In the genomic region with DNA sequence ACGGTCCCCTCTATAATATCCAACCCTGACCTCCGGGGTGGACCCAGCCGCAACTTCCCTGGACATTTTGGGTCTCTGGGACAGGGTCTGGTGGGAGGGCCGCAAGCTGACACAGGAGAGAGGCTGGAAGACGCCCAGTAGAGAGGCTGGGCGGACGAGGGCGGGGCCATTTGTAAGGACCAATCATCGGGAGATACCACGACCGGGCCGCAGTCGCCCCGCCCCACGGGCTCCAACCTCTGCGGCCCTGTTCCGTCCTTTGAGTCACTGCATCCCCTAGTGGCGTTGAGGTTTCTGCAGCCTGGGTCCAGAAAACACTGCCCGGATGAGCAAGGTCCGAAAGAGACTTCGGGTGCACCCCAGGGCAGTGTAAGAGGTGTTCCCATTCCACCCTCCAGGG, we compare ENCODE assay signal across 9 mouse cellular contexts. TPM values are rescaled to one million over a fixed set of nuclear protein-coding genes. Genes with fewer than 3 reads are reported as not detected.
A peak's percentile ranks its signal among the peaks of the same experiment; 100 is the strongest.
DNase-seq lines count a peak whose midpoint lies in the region; ATAC-seq and TF ChIP-seq lines count a peak whose summit lies in the region.
"Had no signal": no experiment of that assay in that cellular context is flagged by ENCODE, and none has a peak within 500 bp of the region (broad histone marks: within the 10 kb centered on the region; RNA-seq: fewer than 3 reads in every experiment).

No protein-coding gene starts in this region.

- H3K9ac ChIP-seq in hindbrain, embryonic 15.5 days, result no peak overlapping the region
- H3K9ac ChIP-seq in limb, embryonic 14.5 days (ENCODE audit: low read depth, low read length, severe bottlenecking), result no peak overlapping the region
- H3K9ac ChIP-seq in midbrain, embryonic 15.5 days, result peak overlapping the region; percentile 38; the same call in 1 of the 2 replicates

- WGBS in hindbrain, embryonic 15.5 days, result 0% methylated on average over 21 of the region's 21 CpGs
- under 1% methylated on average over 21 of the region's 21 CpGs for WGBS in limb, embryonic 14.5 days
- under 1% methylated on average over 21 of the region's 21 CpGs for WGBS in midbrain, embryonic 15.5 days

- H3K27ac ChIP-seq in hindbrain, embryonic 15.5 days (replicated peaks), result no peak overlapping the region
- H3K27ac ChIP-seq in limb, embryonic 14.5 days (replicated peaks; ENCODE audit: low read depth, low read length), result no peak overlapping the region
- peak overlapping the region; percentile 81; the same call in 1 of the 2 replicates for H3K27ac ChIP-seq in midbrain, embryonic 15.5 days

- H3K36me3 ChIP-seq in hindbrain, embryonic 15.5 days, result no peaks in the 10 kb centered on the region
- no peaks in the 10 kb centered on the region for H3K36me3 ChIP-seq in limb, embryonic 14.5 days (ENCODE audit: control insufficient read depth, insufficient read depth, low read length)
- H3K36me3 ChIP-seq in midbrain, embryonic 15.5 days (replicated peaks), result no peaks in the 10 kb centered on the region
- H3K36me3 ChIP-seq in splenic B cell, adult 2 months (ENCODE audit: control insufficient read depth, insufficient read depth, low read length, poor library complexity, severe bottlenecking), result no peaks in the 10 kb centered on the region

- peak; percentile 92 for ATAC-seq in hindbrain, embryonic 15.5 days (ENCODE audit: low FRiP score, low read depth)
- peak; percentile 90 for ATAC-seq in limb, embryonic 14.5 days (ENCODE audit: low FRiP score, low read depth)
- peak; percentile 91 for ATAC-seq in midbrain, embryonic 15.5 days (replicated peaks)

- H3K9me3 ChIP-seq in hindbrain, embryonic 15.5 days, result no peaks in the 10 kb centered on the region
- no peaks in the 10 kb centered on the region for H3K9me3 ChIP-seq in limb, embryonic 14.5 days (ENCODE audit: control insufficient read depth, low read length)
- H3K9me3 ChIP-seq in midbrain, embryonic 15.5 days, result no peaks in the 10 kb centered on the region

- DNase-seq in right cerebral cortex, postnatal 10 days (ENCODE audit: low spot score in 2 of 2), result peak; percentile 81 to 82
- no peak for DNase-seq in right cerebral cortex, adult 18-20 months
- peak; percentile 48 to 51 for DNase-seq in cerebellum, postnatal 36 days
- DNase-seq in gastrocnemius, adult 18-20 months (ENCODE audit: low spot score), result peak; percentile 86
- DNase-seq in limb, embryonic 14.5 days (ENCODE audit: low spot score), result peak; percentile 95
- peak; percentile 89 for DNase-seq in splenic B cell, adult 2 months (ENCODE audit: low read depth, low spot score)

- peaks cover 31% of the 10 kb centered on the region for H3K27me3 ChIP-seq in hindbrain, embryonic 15.5 days
- peaks cover 84% of the 10 kb centered on the region for H3K27me3 ChIP-seq in limb, embryonic 14.5 days (ENCODE audit: control insufficient read depth, insufficient read depth, low read length)
- peaks cover 40% of the 10 kb centered on the region for H3K27me3 ChIP-seq in midbrain, embryonic 15.5 days (replicated peaks)
- H3K27me3 ChIP-seq in splenic B cell, adult 2 months (ENCODE audit: control insufficient read depth, insufficient read depth, low read length, poor library complexity, severe bottlenecking), result peaks cover 13% of the 10 kb centered on the region

- peak overlapping the region; percentile 62 for H3K4me2 ChIP-seq in hindbrain, embryonic 15.5 days
- H3K4me2 ChIP-seq in limb, embryonic 14.5 days (replicated peaks; ENCODE audit: low read depth, low read length, severe bottlenecking), result peak overlapping the region; percentile 77
- peak overlapping the region; percentile 67 for H3K4me2 ChIP-seq in midbrain, embryonic 15.5 days

- TF ChIP-seq POLR2A in limb, embryonic 14.5 days (IDR thresholded peaks at IDR 0.05; ENCODE audit: borderline replicate concordance, extremely low read depth, insufficient read depth, insufficient read length), result no peak

- peaks cover 36% of the 10 kb centered on the region for H3K4me1 ChIP-seq in hindbrain, embryonic 15.5 days (replicated peaks)
- peaks cover 17% of the 10 kb centered on the region for H3K4me1 ChIP-seq in limb, embryonic 14.5 days (ENCODE audit: control insufficient read depth, insufficient read depth, low read length)
- H3K4me1 ChIP-seq in midbrain, embryonic 15.5 days, result peaks cover 32% of the 10 kb centered on the region

- H3K4me3 ChIP-seq in hindbrain, embryonic 15.5 days, result peak overlapping the region; percentile 35
- H3K4me3 ChIP-seq in limb, embryonic 14.5 days (replicated peaks; ENCODE audit: low read length), result peak overlapping the region; percentile 41
- peak overlapping the region; percentile 43 for H3K4me3 ChIP-seq in midbrain, embryonic 15.5 days

RNA-seq across cellular contexts. Expression of gene 4930412O13Rik, which starts 1.6 kb away (rescaled TPM):
- not detected for total RNA-seq in gastrocnemius, adult 18-20 months (2021)
- polyA plus RNA-seq in hindbrain, embryonic 15.5 days (2015; fragmentation: Nextera tagmentation; extraction: Ambion mirVana), result 0.45 and 0.48 TPM in 2 replicates
- 0.38 and 0.64 TPM in 2 replicates for polyA plus RNA-seq in limb, embryonic 14.5 days (2012; rRNA removed)
- not detected in 2 replicates for polyA plus RNA-seq in limb, embryonic 14.5 days (2014; fragmentation: Nextera tagmentation; extraction: Ambion mirVana)
- 1.3 and 2.2 TPM in 2 replicates for polyA plus RNA-seq in midbrain, embryonic 15.5 days (2015; fragmentation: Nextera tagmentation; extraction: Ambion mirVana)
- polyA plus RNA-seq: frontal cortex, adult 2 months had no signal

RNA-seq across cellular contexts. Expression of gene 9230102O04Rik, which starts 9.8 kb away (rescaled TPM):
- not detected for total RNA-seq in gastrocnemius, adult 18-20 months (2021)
- polyA plus RNA-seq in hindbrain, embryonic 15.5 days (2015; fragmentation: Nextera tagmentation; extraction: Ambion mirVana), result 0.69 and 1.2 TPM in 2 replicates
- polyA plus RNA-seq in limb, embryonic 14.5 days (2012; rRNA removed), result not detected in 2 replicates
- not detected in 2 replicates for polyA plus RNA-seq in limb, embryonic 14.5 days (2014; fragmentation: Nextera tagmentation; extraction: Ambion mirVana)
- polyA plus RNA-seq in midbrain, embryonic 15.5 days (2015; fragmentation: Nextera tagmentation; extraction: Ambion mirVana), result 4.0 and 4.8 TPM in 2 replicates
- polyA plus RNA-seq: frontal cortex, adult 2 months had no signal

RNA-seq across cellular contexts. Expression of gene Gata3, which starts 10.3 kb away (rescaled TPM):
- under 1 TPM; 0.18 to 0.43 TPM for total RNA-seq in gastrocnemius, adult 18-20 months (2021)
- polyA plus RNA-seq in hindbrain, embryonic 15.5 days (2015; fragmentation: Nextera tagmentation; extraction: Ambion mirVana), result 28.8 and 32.3 TPM in 2 replicates
- 6.4 and 6.9 TPM in 2 replicates for polyA plus RNA-seq in limb, embryonic 14.5 days (2012; rRNA removed)
- 27.0 and 29.4 TPM in 2 replicates for polyA plus RNA-seq in limb, embryonic 14.5 days (2014; fragmentation: Nextera tagmentation; extraction: Ambion mirVana)
- polyA plus RNA-seq in midbrain, embryonic 15.5 days (2015; fragmentation: Nextera tagmentation; extraction: Ambion mirVana), result 99.1 and 116 TPM in 2 replicates
- polyA plus RNA-seq: frontal cortex, adult 2 months had no signal
